Comparison of ENCODE assay signal across 20 mouse cellular contexts in the genomic region with DNA sequence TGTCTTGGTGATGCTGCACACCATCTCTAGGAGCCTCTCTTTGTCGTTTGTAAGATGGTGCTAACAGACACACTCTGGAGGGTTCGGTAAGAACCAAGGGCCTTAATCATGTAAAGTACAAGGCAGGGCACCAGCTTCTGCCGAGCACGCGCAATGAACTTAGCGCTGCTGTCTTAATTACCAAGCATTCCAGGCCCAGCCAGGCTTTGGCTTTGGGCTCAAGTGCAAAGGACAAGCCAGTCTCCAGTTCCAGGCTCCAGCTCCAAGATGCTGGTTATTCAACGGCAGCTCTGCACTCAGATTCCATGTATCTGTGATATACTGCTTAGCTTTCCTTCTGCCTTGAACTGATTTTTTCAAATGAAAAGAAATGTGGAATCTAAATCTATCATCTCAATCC. TPM values are rescaled to one million over a fixed set of nuclear protein-coding genes. Genes with fewer than 3 reads are reported as not detected.
"Had no signal": no experiment of that assay in that cellular context is flagged by ENCODE, and none has a peak within 500 bp of the region (broad histone marks: within the 10 kb centered on the region; RNA-seq: fewer than 3 reads in every experiment).

No protein-coding gene starts in this region.

- H3K27ac ChIP-seq: left cerebral cortex, adult 2 months; liver, embryonic 13.5 days; stomach, embryonic 15.5 days had no signal

- ATAC-seq: inflammation-experienced regulatory T-cells, adult 6 months; intestine, embryonic 16.5 days had no signal

- H3K36me3 ChIP-seq: stomach, embryonic 15.5 days had no signal

- DNase-seq: layer of hippocampus, adult 9-11 months; layer of hippocampus, postnatal 36 days; liver, embryonic 13.5 days; lung, adult 2 months; lung, postnatal 14 days; lung, postnatal 4 days; midbrain, embryonic 14.5 days; right cerebral cortex, adult 18-20 months; right cerebral cortex, postnatal 14 days; right cerebral cortex, postnatal 4 days; spleen, adult 18-20 months; thymus, postnatal 36 days had no signal

- H3K9ac ChIP-seq: liver, embryonic 13.5 days; stomach, embryonic 15.5 days had no signal

- H3K4me1 ChIP-seq: liver, embryonic 13.5 days; stomach, embryonic 15.5 days had no signal

- H3K4me2 ChIP-seq: liver, embryonic 13.5 days; midbrain, embryonic 11.5 days; stomach, embryonic 15.5 days had no signal

- H3K27me3 ChIP-seq: liver, embryonic 13.5 days; stomach, embryonic 15.5 days had no signal

- H3K4me3 ChIP-seq: left cerebral cortex, adult 2 months; liver, embryonic 13.5 days; stomach, embryonic 15.5 days had no signal

- H3K9me3 ChIP-seq: liver, embryonic 13.5 days; stomach, embryonic 15.5 days had no signal

RNA-seq across cellular contexts. Expression of a gene that starts 46.5 kb away (rescaled TPM):
- total RNA-seq: megakaryocyte progenitor cell, adult 5-6 weeks had no signal
- polyA plus RNA-seq: limb, embryonic 11.5 days; lung, adult 2 months; neural tube, embryonic 11.5 days; stomach, embryonic 15.5 days had no signal
